Mouse (Mus musculus): Measurements from ENCODE around the gene Gm10647. TPM values are rescaled to one million over a fixed set of nuclear protein-coding genes. Genes with fewer than 3 reads are reported as not detected.

Gene Gm10647
- 0.05 and 0.07 TPM in 2 replicates for polyA plus RNA-seq (2012; rRNA removed)

GRCm38 (mm10) chr9:66796739-66797138 lies at the start of gene Gm10647:
Gene Gm10647, plus strand, starts transcription at chr9:66797039.

GRCm38 (mm10) chr9:66795464-66796324 lies 1.1 kb upstream of the Gm10647 start, which contains the start of gene Aph1b:
Gene Aph1b, minus strand, starts transcription at chr9:66795490.

GRCm38 (mm10) chr9:66834318-66835096 lies 37.7 kb downstream of the Gm10647 start, which contains the start of gene Aph1c:
Gene Aph1c, minus strand, starts transcription at chr9:66834726.

Other genes starting within 250 kb of the Gm10647 start
- gene Usp3, start 203.9 kb upstream of the Gm10647 start, polyA plus RNA-seq (2012; rRNA removed), result 6.0 and 6.1 TPM in 2 replicates
- 0.16 and 0.32 TPM in 2 replicates for gene Car12, start 83.4 kb upstream of the Gm10647 start, polyA plus RNA-seq (2012; rRNA removed)
- 0.51 and 0.63 TPM in 2 replicates for gene Aph1b, start 1.5 kb upstream of the Gm10647 start, polyA plus RNA-seq (2012; rRNA removed)
- gene Aph1c, start 37.7 kb downstream of the Gm10647 start, polyA plus RNA-seq (2012; rRNA removed), result 0.59 and 0.76 TPM in 2 replicates
- gene Rab8b, start 122.6 kb downstream of the Gm10647 start, polyA plus RNA-seq (2012; rRNA removed), result 20.0 and 24.7 TPM in 2 replicates
- 272 and 290 TPM in 2 replicates for gene Rps27l, start 149.0 kb downstream of the Gm10647 start, polyA plus RNA-seq (2012; rRNA removed)
- 6.1 and 6.5 TPM in 2 replicates for gene Lactb, start 178.4 kb downstream of the Gm10647 start, polyA plus RNA-seq (2012; rRNA removed)

Data from liver, embryonic 14 days (tissue).